Mouse (Mus musculus) ES-Bruce4 (cell line): ENCODE measurements around the gene Cd44. TPM values are rescaled to one million over a fixed set of nuclear protein-coding genes. Genes with fewer than 3 reads are reported as not detected.

Experiments used
- H3K27ac ChIP-seq: 2 replicates; pipeline ENCODE4 v1.5.1; 2012; ENCODE audit warnings: low read length, inconsistent platforms; ENCODE audit not compliant: insufficient read depth
- H3K27me3 ChIP-seq: 2 replicates; pipeline ENCODE4 v1.6.1; 2012; ENCODE audit warnings: mild to moderate bottlenecking, low read length, inconsistent platforms; ENCODE audit not compliant: control insufficient read depth, poor library complexity, insufficient read depth, severe bottlenecking
- H3K36me3 ChIP-seq: 2 replicates; pipeline ENCODE4 v1.6.1; 2012; ENCODE audit warnings: inconsistent platforms, mild to moderate bottlenecking, low read length, moderate library complexity; ENCODE audit not compliant: control insufficient read depth, poor library complexity, insufficient read depth, severe bottlenecking
- H3K4me1 ChIP-seq: one replicate; pipeline ENCODE4 v1.8.1; 2011; ENCODE audit warnings: low read length; ENCODE audit not compliant: control insufficient read depth, insufficient read depth
- H3K4me3 ChIP-seq: 2 replicates; pipeline ENCODE4 v1.5.1; 2011; ENCODE audit warnings: low read depth, mild to moderate bottlenecking, low read length
- H3K9ac ChIP-seq: 2 replicates; pipeline ENCODE4 v1.6.1; 2012; ENCODE audit warnings: low read depth, mild to moderate bottlenecking, inconsistent platforms; ENCODE audit not compliant: poor library complexity, severe bottlenecking
- H3K9me3 ChIP-seq: replicated peaks from 2 replicates; pipeline ENCODE4 v1.6.1; 2012; ENCODE audit warnings: mild to moderate bottlenecking, low read length, inconsistent platforms; ENCODE audit not compliant: control insufficient read depth, poor library complexity, insufficient read depth, severe bottlenecking
- CTCF ChIP-seq: IDR thresholded peaks from one replicate; pipeline ENCODE4 v1.8.1; 2011; ENCODE audit warnings: low read depth, low read length
- EP300 ChIP-seq: IDR thresholded peaks from 2 replicates; pipeline ENCODE4 v1.6.1; 2011; ENCODE audit warnings: low read depth, low read length; ENCODE audit not compliant: insufficient read depth
- POLR2A ChIP-seq: IDR thresholded peaks from one replicate; pipeline ENCODE4 v1.8.1; 2011; ENCODE audit warnings: low read length; ENCODE audit not compliant: insufficient read depth
- polyA plus RNA-seq: library from polyadenylated mRNA; stranded (reverse); fragments of >200 nt; gene quantifications from 2 replicates; pipeline ENCODE4 v1.2.4, GENCODE M21; 2011; ENCODE audit warnings: low read depth; ENCODE audit not compliant: missing spikeins, insufficient read depth, insufficient read length

Gene Cd44
- polyA plus RNA-seq, 1 experiment, result 6.6 TPM

DNA sequence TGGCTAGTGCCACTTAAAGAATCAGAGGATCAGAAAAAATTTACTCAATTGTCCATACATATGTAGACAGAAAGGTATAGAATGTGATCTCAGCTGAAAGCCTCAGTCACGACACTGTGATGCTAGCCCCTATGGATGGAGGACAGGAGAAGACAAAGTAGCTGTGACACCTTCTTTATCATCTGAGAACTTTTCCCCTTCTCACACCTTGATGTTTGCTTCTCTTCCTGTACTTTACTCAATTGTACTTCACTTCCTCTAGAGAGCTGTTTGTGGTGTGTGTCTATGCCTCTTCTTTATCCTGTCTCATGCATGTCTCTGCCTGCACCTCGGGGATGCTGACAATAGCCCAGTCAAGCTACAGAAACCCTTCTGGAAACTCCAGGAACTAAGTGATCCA, 11.5 kb upstream of the Cd44 start:
- H3K36me3 ChIP-seq, result no peaks in the 10 kb centered on the region
- no peak overlapping the region for H3K27ac ChIP-seq
- H3K27me3 ChIP-seq, result no peaks in the 10 kb centered on the region
- TF ChIP-seq POLR2A (no peak), EP300 (no peak), CTCF (no peak)
- H3K9me3 ChIP-seq, result no peaks in the 10 kb centered on the region
- no peak overlapping the region for H3K9ac ChIP-seq
- no peak overlapping the region for H3K4me3 ChIP-seq
- H3K4me1 ChIP-seq, result no peaks in the 10 kb centered on the region

- Histone ChIP-seq H3K4me3 (no peak overlapping the region), H3K36me3 (no peaks in the 10 kb centered on the region), H3K9ac (no peak overlapping the region), H3K27ac (no peak overlapping the region), H3K4me1 (no peaks in the 10 kb centered on the region), H3K9me3 (no peaks in the 10 kb centered on the region), H3K27me3 (no peaks in the 10 kb centered on the region)
- no peak for TF ChIP-seq POLR2A
These were observed 11.0 kb upstream of the Cd44 start for GRCm38 (mm10) chr2:102912469-102912868.

DNA sequence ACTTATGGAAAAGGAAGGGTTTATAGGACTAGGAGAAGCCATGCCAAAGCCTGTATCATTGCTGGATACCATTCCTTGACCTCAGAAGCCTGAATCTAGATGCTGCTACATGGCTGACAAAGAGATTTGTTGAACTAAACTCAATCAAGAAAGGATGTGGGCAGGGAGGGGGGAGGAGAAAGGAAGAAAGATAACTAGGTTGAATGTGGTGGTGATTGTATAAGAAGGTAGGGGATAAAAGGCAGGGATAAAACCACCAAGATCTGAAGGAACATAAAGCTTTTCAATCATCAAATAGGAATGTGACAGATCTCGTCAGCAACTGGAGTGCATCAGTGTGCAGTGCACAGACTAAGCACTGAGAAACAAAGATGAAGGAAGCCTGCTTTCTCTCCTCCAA, 7.9 kb upstream of the Cd44 start:
- TF ChIP-seq POLR2A (no peak), CTCF (no peak), EP300 (no peak)
- H3K4me1 ChIP-seq, result no peaks in the 10 kb centered on the region
- H3K27ac ChIP-seq, result no peak overlapping the region
- H3K36me3 ChIP-seq, result no peaks in the 10 kb centered on the region
- H3K4me3 ChIP-seq, result no peak overlapping the region
- H3K27me3 ChIP-seq, result no peaks in the 10 kb centered on the region
- H3K9ac ChIP-seq, result no peak overlapping the region
- no peaks in the 10 kb centered on the region for H3K9me3 ChIP-seq

DNA sequence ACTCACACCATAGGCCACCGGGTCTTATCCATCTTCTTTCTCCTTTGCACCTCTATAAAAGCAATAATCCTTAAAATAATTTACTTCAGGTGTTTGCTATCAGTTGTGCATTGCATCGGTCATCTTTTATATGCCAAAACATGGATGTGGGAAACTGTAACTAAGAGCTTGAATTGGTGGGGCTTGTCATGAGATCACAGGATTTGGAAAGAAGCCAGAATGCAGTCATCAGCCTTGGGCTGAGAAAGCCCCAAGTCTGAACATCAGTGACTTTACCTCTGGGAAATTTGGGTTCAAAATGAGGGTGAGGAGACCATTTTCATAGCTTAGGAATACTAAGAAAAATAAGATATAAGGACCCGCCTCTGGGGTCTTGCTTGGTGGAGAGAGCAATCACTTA, 4.1 kb upstream of the Cd44 start:
- no peak for TF ChIP-seq CTCF
- no peak for TF ChIP-seq EP300
- no peak for TF ChIP-seq POLR2A
- Histone ChIP-seq H3K4me1 (no peaks in the 10 kb centered on the region), H3K36me3 (no peaks in the 10 kb centered on the region), H3K4me3 (no peak overlapping the region), H3K9me3 (no peaks in the 10 kb centered on the region), H3K9ac (no peak overlapping the region), H3K27ac (no peak overlapping the region), H3K27me3 (no peaks in the 10 kb centered on the region)

DNA sequence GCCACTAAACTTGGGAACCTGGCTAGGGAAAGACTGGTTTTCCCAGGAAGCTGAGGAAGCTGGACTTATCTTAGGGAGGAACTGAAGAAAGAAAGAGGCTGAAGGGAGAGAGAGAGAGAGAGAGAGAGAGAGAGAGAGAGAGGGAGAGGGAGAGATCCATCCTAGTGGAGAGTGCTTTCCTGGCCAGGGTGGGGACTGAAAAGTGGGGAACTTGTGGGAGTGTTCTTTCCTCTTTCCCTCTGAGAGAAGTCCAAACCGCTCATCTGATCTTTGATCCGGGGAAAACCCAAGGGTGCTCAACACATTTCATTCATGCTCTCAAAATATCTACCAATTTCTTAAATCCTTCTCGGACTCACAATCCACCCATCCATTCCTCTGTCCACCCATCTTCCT, 361 bp upstream of the Cd44 start:
- TF ChIP-seq POLR2A (no peak), EP300 (no peak), CTCF (no peak)
- H3K9ac ChIP-seq, result no peak overlapping the region
- H3K36me3 ChIP-seq, result no peaks in the 10 kb centered on the region
- no peak overlapping the region for H3K27ac ChIP-seq
- 0 out of 2 replicates have a peak, but pooled peaks cover 2% of the 10 kb centered on the region for H3K27me3 ChIP-seq
- no peak overlapping the region for H3K4me3 ChIP-seq
- no peaks in the 10 kb centered on the region for H3K9me3 ChIP-seq
- H3K4me1 ChIP-seq, result no peaks in the 10 kb centered on the region

DNA sequence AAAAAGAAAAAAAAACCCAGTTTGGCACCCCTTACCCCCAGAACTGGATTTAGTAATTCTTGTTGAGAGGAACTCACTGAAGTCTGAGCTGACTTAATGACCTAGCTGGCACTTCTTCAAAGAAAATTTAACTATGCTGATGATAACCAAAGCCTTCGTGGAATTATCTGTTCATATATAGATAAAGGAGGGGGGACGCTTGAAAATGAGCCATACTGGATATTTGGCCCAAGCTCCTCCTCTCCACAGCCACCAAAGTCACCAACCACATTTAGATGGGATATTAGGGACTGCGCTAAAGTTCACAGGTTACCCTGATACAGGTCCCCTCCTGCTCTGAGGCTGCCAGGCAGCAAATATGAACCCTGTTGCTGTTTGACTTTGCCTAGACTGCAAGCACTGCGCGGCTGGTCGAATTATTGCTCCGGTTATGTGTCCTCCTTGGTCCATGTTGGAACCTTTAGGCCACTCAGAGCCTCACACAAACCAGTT, 1.2 kb downstream of the Cd44 start:
- Histone ChIP-seq H3K27ac (no peak overlapping the region), H3K4me3 (no peak overlapping the region), H3K9me3 (no peaks in the 10 kb centered on the region), H3K36me3 (no peaks in the 10 kb centered on the region), H3K4me1 (no peaks in the 10 kb centered on the region), H3K9ac (no peak overlapping the region), H3K27me3 (0 out of 2 replicates have a peak, but pooled peaks cover 2% of the 10 kb centered on the region)
- TF ChIP-seq CTCF, result no peak
- no peak for TF ChIP-seq POLR2A
- no peak for TF ChIP-seq EP300
